Mouse (Mus musculus) forebrain, embryonic 16.5 days (tissue): ENCODE data around the gene Lpin2. TPM values are rescaled to one million over a fixed set of nuclear protein-coding genes. Genes with fewer than 3 reads are reported as not detected.

ENCODE experiments used
- ATAC-seq: fragments of 200-750 bp; cut with Nextera tagmentation; 2 replicates; pipeline ENCODE4 v1.8.0; 2017; ENCODE audit warnings: mild to moderate bottlenecking, moderate library complexity
- H3K27ac ChIP-seq: fragments of 300-500 bp; sonication (generic); 2 replicates; pipeline ENCODE4 v1.5.1; 2014; ENCODE audit warnings: low read length, control low read depth
- H3K27me3 ChIP-seq: fragments of 300-500 bp; sonication (generic); replicated peaks from 2 replicates; pipeline ENCODE4 v1.6.1; 2014; ENCODE audit warnings: low read length; ENCODE audit not compliant: control insufficient read depth, insufficient read depth
- H3K36me3 ChIP-seq: fragments of 300-500 bp; sonication (generic); 2 replicates; pipeline ENCODE4 v1.6.1; 2014; ENCODE audit not compliant: control insufficient read depth, insufficient read depth
- H3K4me1 ChIP-seq: fragments of 300-500 bp; sonication (generic); replicated peaks from 2 replicates; pipeline ENCODE4 v1.6.1; 2014; ENCODE audit warnings: low read length; ENCODE audit not compliant: control insufficient read depth, insufficient read depth
- H3K4me2 ChIP-seq: fragments of 300-500 bp; sonication (generic); 2 replicates; pipeline ENCODE4 v1.6.1; 2014; ENCODE audit warnings: mild to moderate bottlenecking, low read length, control low read depth
- H3K4me3 ChIP-seq: fragments of 300-500 bp; sonication (generic); replicated peaks from 2 replicates; pipeline ENCODE4 v1.5.1; 2014; ENCODE audit warnings: mild to moderate bottlenecking, low read length, control low read depth
- H3K9ac ChIP-seq: fragments of 300-500 bp; sonication (generic); replicated peaks from 2 replicates; pipeline ENCODE4 v1.6.1; 2014; ENCODE audit warnings: low read depth, low read length, control low read depth
- H3K9me3 ChIP-seq: fragments of 300-500 bp; sonication (generic); 2 replicates; pipeline ENCODE4 v1.6.1; 2016; ENCODE audit warnings: low read length; ENCODE audit not compliant: control insufficient read depth
- WGBS: fragments of 180-500 bp; shearing (Covaris S2); extraction: QIAGEN DNeasy Blood & Tissue Kit; methylation state at CpG from one replicate; pipeline ENCODE4 v1.1.7; 2014; 5-methylcytosine and 5-hydroxymethylcytosine counted together
- polyA plus RNA-seq: library from polyadenylated mRNA; unstranded; fragments of >200 nt; fragmentation: Nextera tagmentation; extraction: Ambion mirVana; gene quantifications from 2 replicates; pipeline ENCODE4 v1.2.1, GENCODE M21; 2015

Gene Lpin2
- polyA plus RNA-seq, 1 experiment from 2014 or later, result 40.1 TPM

DNA sequence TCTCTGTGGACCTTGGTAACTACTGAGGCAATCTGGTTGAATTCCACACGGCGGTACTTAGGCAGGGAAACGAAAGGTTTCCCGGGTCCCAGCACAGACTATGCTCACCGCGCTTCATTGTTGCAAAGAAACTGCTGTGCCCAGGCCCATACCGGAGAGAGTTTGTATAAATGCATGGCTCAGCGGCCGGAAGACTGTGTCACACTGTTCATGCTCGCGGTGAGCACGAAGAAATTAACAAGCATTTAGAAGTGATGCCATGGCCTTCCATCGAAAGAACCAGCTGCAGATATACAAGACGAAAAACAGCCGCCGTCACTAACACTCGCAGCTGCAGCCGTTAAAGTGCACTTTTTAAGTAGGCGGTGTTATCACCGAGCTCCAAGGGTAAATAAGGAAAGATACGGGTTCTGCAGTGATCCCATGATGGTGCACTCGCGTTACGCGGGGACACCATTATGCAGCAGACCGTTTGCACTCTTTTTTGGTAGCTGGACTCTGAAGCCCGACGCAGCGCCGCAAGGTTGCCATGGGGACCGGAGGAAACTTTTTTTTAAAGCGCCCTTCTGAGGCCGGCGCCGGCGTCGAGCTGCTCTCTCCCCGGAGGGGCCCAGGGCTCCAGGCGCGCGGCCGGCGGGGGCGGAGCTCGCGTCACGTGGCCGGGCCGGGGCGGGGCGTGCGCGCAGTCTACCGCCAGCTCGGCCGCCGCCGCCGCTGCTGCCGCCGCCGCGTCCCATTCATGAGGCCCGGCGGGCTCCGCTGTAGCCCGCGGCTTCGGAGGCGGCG, 704 bp downstream of the Lpin2 start:
- no peaks in the 10 kb centered on the region for H3K27me3 ChIP-seq
- peak overlapping the region; percentile 83 for H3K9ac ChIP-seq
- no peaks in the 10 kb centered on the region for H3K36me3 ChIP-seq
- peak; percentile 97 for ATAC-seq
- peak overlapping the region; percentile 83 for H3K27ac ChIP-seq
- peak overlapping the region; percentile 95 for H3K4me2 ChIP-seq
- no peaks in the 10 kb centered on the region for H3K9me3 ChIP-seq
- H3K4me3 ChIP-seq, result peak overlapping the region; percentile 79
- H3K4me1 ChIP-seq, result peaks cover 17% of the 10 kb centered on the region
- under 1% methylated on average over 71 of the region's 71 CpGs for WGBS

GRCm38 (mm10) chr17:71183657-71184261, 1.4 kb downstream of the Lpin2 start:
- WGBS, result under 1% methylated on average over 74 of the region's 79 CpGs
- Histone ChIP-seq H3K36me3 (no peaks in the 10 kb centered on the region), H3K9me3 (no peaks in the 10 kb centered on the region), H3K4me2 (peak overlapping the region; percentile 95), H3K27me3 (no peaks in the 10 kb centered on the region), H3K9ac (peak overlapping the region; percentile 83), H3K27ac (peak overlapping the region; percentile 83), H3K4me3 (peak overlapping the region; percentile 79), H3K4me1 (peaks cover 17% of the 10 kb centered on the region)
- no peak; the same call in 1 of the 2 replicates for ATAC-seq

DNA sequence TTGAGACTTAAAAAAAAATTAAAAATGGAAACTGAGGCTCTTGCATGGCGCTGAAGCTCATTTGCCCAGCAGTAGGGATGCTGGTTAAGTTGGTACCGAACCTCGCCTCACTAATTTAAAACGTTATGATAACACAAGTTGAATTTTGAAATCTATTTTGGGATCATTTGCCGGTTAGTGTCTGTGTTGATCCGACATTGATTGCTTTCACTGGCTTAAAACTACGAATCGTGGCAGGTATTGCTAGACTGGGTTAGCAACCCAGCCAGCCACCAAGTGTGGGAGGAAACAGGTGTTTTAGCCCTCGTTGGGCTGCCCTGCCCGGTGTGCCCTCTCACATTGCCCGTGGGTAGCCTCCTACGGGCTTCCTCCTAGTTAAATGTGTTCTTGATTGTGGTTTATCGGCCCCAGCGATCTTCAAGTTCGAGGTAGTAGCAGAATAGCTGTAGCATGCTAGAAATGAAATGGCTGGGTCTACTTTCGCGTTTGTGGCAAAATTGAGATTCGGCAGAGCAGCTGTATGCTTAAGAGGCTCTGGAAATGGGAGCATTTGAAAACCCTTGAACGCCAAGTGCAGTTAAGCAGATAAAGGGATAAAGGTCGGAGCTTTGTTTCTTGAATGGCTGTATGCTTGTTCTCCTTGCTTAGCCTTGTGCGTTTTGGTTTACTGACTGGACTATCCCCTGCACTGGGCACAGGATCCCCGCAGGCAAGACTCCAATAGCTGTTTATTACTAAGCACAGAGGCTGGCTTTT, 2.2 kb downstream of the Lpin2 start:
- H3K4me2 ChIP-seq, result peak overlapping the region; percentile 95
- H3K4me3 ChIP-seq, result peak overlapping the region; percentile 79
- 2% methylated on average over 22 of the region's 22 CpGs for WGBS
- H3K36me3 ChIP-seq, result no peaks in the 10 kb centered on the region
- no peaks in the 10 kb centered on the region for H3K27me3 ChIP-seq
- peaks cover 17% of the 10 kb centered on the region for H3K4me1 ChIP-seq
- ATAC-seq, result no peak
- H3K27ac ChIP-seq, result peak overlapping the region; percentile 83; the same call in 1 of the 2 replicates
- no peaks in the 10 kb centered on the region for H3K9me3 ChIP-seq
- peak overlapping the region; percentile 83 for H3K9ac ChIP-seq

- Histone ChIP-seq H3K9me3 (no peaks in the 10 kb centered on the region), H3K4me1 (peaks cover 17% of the 10 kb centered on the region), H3K9ac (no peak overlapping the region), H3K36me3 (no peaks in the 10 kb centered on the region), H3K4me2 (peak overlapping the region; percentile 95), H3K27ac (no peak overlapping the region), H3K27me3 (no peaks in the 10 kb centered on the region), H3K4me3 (peak overlapping the region; percentile 79)
- no peak for ATAC-seq
- WGBS, result 41% methylated on average over 1 of the region's 1 CpGs
Observed at GRCm38 (mm10) chr17:71185368-71185767, 3.0 kb downstream of the Lpin2 start.

GRCm38 (mm10) chr17:71190589-71190988, 8.2 kb downstream of the Lpin2 start:
- H3K36me3 ChIP-seq, result no peaks in the 10 kb centered on the region
- no peak overlapping the region for H3K27ac ChIP-seq
- no peak for ATAC-seq
- H3K9me3 ChIP-seq, result peaks cover 3% of the 10 kb centered on the region; the same call in 1 of the 2 replicates
- peaks cover 4% of the 10 kb centered on the region for H3K4me1 ChIP-seq
- no peaks in the 10 kb centered on the region for H3K27me3 ChIP-seq
- no peak overlapping the region for H3K4me2 ChIP-seq
- H3K4me3 ChIP-seq, result no peak overlapping the region
- WGBS, result 96% methylated on average over 7 of the region's 7 CpGs
- H3K9ac ChIP-seq, result no peak overlapping the region

- ATAC-seq, result no peak
- 98% methylated on average over 2 of the region's 2 CpGs for WGBS
Observed at GRCm38 (mm10) chr17:71191063-71191462, 8.7 kb downstream of the Lpin2 start.

GRCm38 (mm10) chr17:71191651-71192419, 9.5 kb downstream of the Lpin2 start:
- Histone ChIP-seq H3K27me3 (no peaks in the 10 kb centered on the region), H3K4me2 (no peak overlapping the region), H3K4me1 (peaks cover 7% of the 10 kb centered on the region), H3K36me3 (no peaks in the 10 kb centered on the region), H3K9me3 (peaks cover 3% of the 10 kb centered on the region; the same call in 1 of the 2 replicates), H3K4me3 (no peak overlapping the region), H3K9ac (no peak overlapping the region), H3K27ac (no peak overlapping the region)
- WGBS, result 80% methylated on average over 8 of the region's 8 CpGs
- ATAC-seq, result no peak

More at GRCm38 (mm10) chr17:71191063-71191462, 8.7 kb downstream of the Lpin2 start:
- Histone ChIP-seq H3K36me3 (no peaks in the 10 kb centered on the region), H3K27me3 (no peaks in the 10 kb centered on the region), H3K9ac (no peak overlapping the region), H3K9me3 (peaks cover 3% of the 10 kb centered on the region; the same call in 1 of the 2 replicates), H3K27ac (no peak overlapping the region), H3K4me3 (no peak overlapping the region), H3K4me2 (no peak overlapping the region), H3K4me1 (peaks cover 7% of the 10 kb centered on the region)

- Histone ChIP-seq H3K36me3 (no peaks in the 10 kb centered on the region), H3K27me3 (no peaks in the 10 kb centered on the region), H3K9ac (no peak overlapping the region), H3K4me1 (peaks cover 7% of the 10 kb centered on the region), H3K27ac (no peak overlapping the region), H3K9me3 (peaks cover 3% of the 10 kb centered on the region; the same call in 1 of the 2 replicates), H3K4me2 (no peak overlapping the region), H3K4me3 (no peak overlapping the region)
- no peak for ATAC-seq
- 74% methylated on average over 1 of the region's 1 CpGs for WGBS
Observed at GRCm38 (mm10) chr17:71193019-71193418, 10.7 kb downstream of the Lpin2 start.
